Mouse (Mus musculus): Measurements from ENCODE around the gene Nfkb1. TPM values are rescaled to one million over a fixed set of nuclear protein-coding genes. Genes with fewer than 3 reads are reported as not detected.

The Nfkb1 gene
- polyA plus RNA-seq, 1 experiment from 2014 or later = 6.8 TPM

DNA sequence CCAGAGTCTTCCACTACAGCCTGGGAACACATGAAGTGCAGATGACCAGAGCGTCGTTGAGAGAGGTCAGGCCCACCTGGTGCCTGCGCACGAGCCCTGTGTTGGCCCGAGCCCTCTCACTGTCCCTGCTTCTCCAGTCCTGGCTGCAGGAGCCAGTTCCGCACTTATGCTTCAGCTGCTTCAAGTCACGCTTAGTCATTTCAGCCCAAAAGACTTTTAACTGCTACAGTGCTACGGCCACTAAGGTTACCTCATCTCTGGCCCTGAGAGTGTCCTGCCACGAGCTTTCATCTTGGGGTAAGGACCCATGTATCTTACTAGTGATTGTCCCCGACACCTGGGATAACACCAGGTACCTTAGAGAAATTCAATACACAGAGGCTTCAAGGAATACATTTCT, 36.0 kb upstream of the Nfkb1 start:
- 90% methylated on average over 8 of the region's 10 CpGs for WGBS
- Histone ChIP-seq H3K36me3 (ENCODE audit: control insufficient read depth, insufficient read depth, low read length) (no peaks in the 10 kb centered on the region), H3K4me2 (ENCODE audit: low read length) (no peak overlapping the region), H3K27me3 (ENCODE audit: control insufficient read depth, insufficient read depth, low read depth, low read length) (no peaks in the 10 kb centered on the region), H3K27ac (ENCODE audit: low read length) (no peak overlapping the region), H3K9ac (ENCODE audit: low read depth, low read length) (no peak overlapping the region), H3K4me3 (ENCODE audit: low read depth, low read length) (no peak overlapping the region), H3K9me3 (replicated peaks; ENCODE audit: control insufficient read depth, low read length, poor library complexity, severe bottlenecking) (no peaks in the 10 kb centered on the region), H3K4me1 (ENCODE audit: control insufficient read depth, insufficient read depth, low read length) (peaks cover 4% of the 10 kb centered on the region; the same call in 1 of the 2 replicates)
- no peak for ATAC-seq

GRCm38 (mm10) chr3:135726521-135727275, 35.4 kb upstream of the Nfkb1 start:
- no peak for ATAC-seq
- Histone ChIP-seq H3K36me3 (ENCODE audit: control insufficient read depth, insufficient read depth, low read length) (no peaks in the 10 kb centered on the region), H3K4me1 (ENCODE audit: control insufficient read depth, insufficient read depth, low read length) (peaks cover 4% of the 10 kb centered on the region; the same call in 1 of the 2 replicates), H3K27ac (ENCODE audit: low read length) (no peak overlapping the region), H3K9me3 (replicated peaks; ENCODE audit: control insufficient read depth, low read length, poor library complexity, severe bottlenecking) (no peaks in the 10 kb centered on the region), H3K9ac (ENCODE audit: low read depth, low read length) (no peak overlapping the region), H3K4me2 (ENCODE audit: low read length) (no peak overlapping the region), H3K27me3 (ENCODE audit: control insufficient read depth, insufficient read depth, low read depth, low read length) (no peaks in the 10 kb centered on the region), H3K4me3 (ENCODE audit: low read depth, low read length) (no peak overlapping the region)
- WGBS = 94% methylated on average over 7 of the region's 7 CpGs

DNA sequence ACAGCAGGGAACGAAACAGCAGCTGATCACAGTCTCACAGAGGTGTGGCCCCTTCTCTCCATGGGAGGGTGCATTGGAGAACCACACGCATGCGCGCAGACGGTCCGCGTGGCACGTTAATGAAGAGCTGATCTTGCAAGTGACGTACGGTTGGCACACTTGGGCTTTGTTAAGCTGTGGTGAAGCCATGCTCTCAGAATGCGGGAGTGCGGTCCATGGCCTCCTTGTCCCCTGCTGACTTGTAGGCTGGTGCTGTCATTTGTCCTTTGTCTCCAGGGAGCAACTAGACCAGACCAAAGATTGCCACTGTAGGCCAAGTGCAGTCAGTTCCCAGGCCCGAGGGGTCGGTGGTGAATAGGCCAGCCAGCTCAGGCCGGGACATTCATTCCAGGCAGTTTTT, 34.7 kb upstream of the Nfkb1 start:
- H3K4me1 ChIP-seq (ENCODE audit: control insufficient read depth, insufficient read depth, low read length) = peaks cover 4% of the 10 kb centered on the region; the same call in 1 of the 2 replicates
- no peak overlapping the region for H3K27ac ChIP-seq (ENCODE audit: low read length)
- no peak overlapping the region for H3K4me3 ChIP-seq (ENCODE audit: low read depth, low read length)
- H3K36me3 ChIP-seq (ENCODE audit: control insufficient read depth, insufficient read depth, low read length) = no peaks in the 10 kb centered on the region
- no peaks in the 10 kb centered on the region for H3K27me3 ChIP-seq (ENCODE audit: control insufficient read depth, insufficient read depth, low read depth, low read length)
- H3K9ac ChIP-seq (ENCODE audit: low read depth, low read length) = no peak overlapping the region
- no peaks in the 10 kb centered on the region for H3K9me3 ChIP-seq (replicated peaks; ENCODE audit: control insufficient read depth, low read length, poor library complexity, severe bottlenecking)
- no peak overlapping the region for H3K4me2 ChIP-seq (ENCODE audit: low read length)
- 73% methylated on average over 15 of the region's 15 CpGs for WGBS
- ATAC-seq = peak; percentile 30; the same call in 1 of the 2 replicates

DNA sequence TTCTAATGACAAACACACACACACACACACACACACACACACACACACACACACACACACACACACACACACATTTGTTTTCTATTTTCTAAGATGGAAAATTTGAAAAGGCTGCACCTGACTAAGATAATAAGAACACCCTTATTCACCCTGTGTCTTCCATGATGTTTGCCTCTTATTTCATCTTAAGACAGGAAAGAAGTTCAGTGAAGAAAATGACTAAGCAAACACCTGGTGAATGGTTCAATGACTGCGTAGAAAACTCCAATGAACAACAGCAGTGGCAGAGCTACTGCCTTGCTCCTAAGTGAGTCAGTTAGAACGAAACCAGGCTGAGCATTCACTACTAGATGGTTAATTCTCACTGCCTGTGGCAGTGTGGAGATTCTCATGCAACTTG, 30.8 kb upstream of the Nfkb1 start:
- H3K27me3 ChIP-seq (ENCODE audit: control insufficient read depth, insufficient read depth, low read depth, low read length) = no peaks in the 10 kb centered on the region
- H3K9me3 ChIP-seq (replicated peaks; ENCODE audit: control insufficient read depth, low read length, poor library complexity, severe bottlenecking) = no peaks in the 10 kb centered on the region
- no peak overlapping the region for H3K27ac ChIP-seq (ENCODE audit: low read length)
- H3K9ac ChIP-seq (ENCODE audit: low read depth, low read length) = no peak overlapping the region
- H3K4me3 ChIP-seq (ENCODE audit: low read depth, low read length) = no peak overlapping the region
- no peak for ATAC-seq
- 90% methylated on average over 2 of the region's 2 CpGs for WGBS
- H3K36me3 ChIP-seq (ENCODE audit: control insufficient read depth, insufficient read depth, low read length) = no peaks in the 10 kb centered on the region
- no peaks in the 10 kb centered on the region for H3K4me1 ChIP-seq (ENCODE audit: control insufficient read depth, insufficient read depth, low read length)
- no peak overlapping the region for H3K4me2 ChIP-seq (ENCODE audit: low read length)

GRCm38 (mm10) chr3:135719969-135720368, 28.6 kb upstream of the Nfkb1 start:
- ATAC-seq = no peak
- Histone ChIP-seq H3K36me3 (ENCODE audit: control insufficient read depth, insufficient read depth, low read length) (no peaks in the 10 kb centered on the region), H3K27ac (ENCODE audit: low read length) (no peak overlapping the region), H3K27me3 (ENCODE audit: control insufficient read depth, insufficient read depth, low read depth, low read length) (no peaks in the 10 kb centered on the region), H3K4me1 (ENCODE audit: control insufficient read depth, insufficient read depth, low read length) (no peaks in the 10 kb centered on the region), H3K4me3 (ENCODE audit: low read depth, low read length) (no peak overlapping the region), H3K9ac (ENCODE audit: low read depth, low read length) (no peak overlapping the region), H3K4me2 (ENCODE audit: low read length) (no peak overlapping the region), H3K9me3 (replicated peaks; ENCODE audit: control insufficient read depth, low read length, poor library complexity, severe bottlenecking) (no peaks in the 10 kb centered on the region)
- whole genome bisulfite sequencing = 95% methylated on average over 3 of the region's 3 CpGs

- Histone ChIP-seq H3K9ac (ENCODE audit: low read depth, low read length) (no peak overlapping the region), H3K4me3 (ENCODE audit: low read depth, low read length) (no peak overlapping the region), H3K4me1 (ENCODE audit: control insufficient read depth, insufficient read depth, low read length) (no peaks in the 10 kb centered on the region), H3K36me3 (ENCODE audit: control insufficient read depth, insufficient read depth, low read length) (no peaks in the 10 kb centered on the region), H3K4me2 (ENCODE audit: low read length) (no peak overlapping the region), H3K27ac (ENCODE audit: low read length) (no peak overlapping the region), H3K27me3 (ENCODE audit: control insufficient read depth, insufficient read depth, low read depth, low read length) (no peaks in the 10 kb centered on the region), H3K9me3 (replicated peaks; ENCODE audit: control insufficient read depth, low read length, poor library complexity, severe bottlenecking) (no peaks in the 10 kb centered on the region)
- WGBS = 85% methylated on average over 6 of the region's 6 CpGs
- ATAC-seq = no peak
Observed at GRCm38 (mm10) chr3:135719179-135719532, 27.8 kb upstream of the Nfkb1 start.

GRCm38 (mm10) chr3:135718323-135719178, 27.2 kb upstream of the Nfkb1 start:
- no peaks in the 10 kb centered on the region for H3K9me3 ChIP-seq (replicated peaks; ENCODE audit: control insufficient read depth, low read length, poor library complexity, severe bottlenecking)
- WGBS = 78% methylated on average over 6 of the region's 6 CpGs
- no peaks in the 10 kb centered on the region for H3K27me3 ChIP-seq (ENCODE audit: control insufficient read depth, insufficient read depth, low read depth, low read length)
- H3K4me1 ChIP-seq (ENCODE audit: control insufficient read depth, insufficient read depth, low read length) = no peaks in the 10 kb centered on the region
- no peak overlapping the region for H3K9ac ChIP-seq (ENCODE audit: low read depth, low read length)
- no peak overlapping the region for H3K27ac ChIP-seq (ENCODE audit: low read length)
- no peak for ATAC-seq
- no peaks in the 10 kb centered on the region for H3K36me3 ChIP-seq (ENCODE audit: control insufficient read depth, insufficient read depth, low read length)
- H3K4me3 ChIP-seq (ENCODE audit: low read depth, low read length) = no peak overlapping the region
- H3K4me2 ChIP-seq (ENCODE audit: low read length) = no peak overlapping the region

DNA sequence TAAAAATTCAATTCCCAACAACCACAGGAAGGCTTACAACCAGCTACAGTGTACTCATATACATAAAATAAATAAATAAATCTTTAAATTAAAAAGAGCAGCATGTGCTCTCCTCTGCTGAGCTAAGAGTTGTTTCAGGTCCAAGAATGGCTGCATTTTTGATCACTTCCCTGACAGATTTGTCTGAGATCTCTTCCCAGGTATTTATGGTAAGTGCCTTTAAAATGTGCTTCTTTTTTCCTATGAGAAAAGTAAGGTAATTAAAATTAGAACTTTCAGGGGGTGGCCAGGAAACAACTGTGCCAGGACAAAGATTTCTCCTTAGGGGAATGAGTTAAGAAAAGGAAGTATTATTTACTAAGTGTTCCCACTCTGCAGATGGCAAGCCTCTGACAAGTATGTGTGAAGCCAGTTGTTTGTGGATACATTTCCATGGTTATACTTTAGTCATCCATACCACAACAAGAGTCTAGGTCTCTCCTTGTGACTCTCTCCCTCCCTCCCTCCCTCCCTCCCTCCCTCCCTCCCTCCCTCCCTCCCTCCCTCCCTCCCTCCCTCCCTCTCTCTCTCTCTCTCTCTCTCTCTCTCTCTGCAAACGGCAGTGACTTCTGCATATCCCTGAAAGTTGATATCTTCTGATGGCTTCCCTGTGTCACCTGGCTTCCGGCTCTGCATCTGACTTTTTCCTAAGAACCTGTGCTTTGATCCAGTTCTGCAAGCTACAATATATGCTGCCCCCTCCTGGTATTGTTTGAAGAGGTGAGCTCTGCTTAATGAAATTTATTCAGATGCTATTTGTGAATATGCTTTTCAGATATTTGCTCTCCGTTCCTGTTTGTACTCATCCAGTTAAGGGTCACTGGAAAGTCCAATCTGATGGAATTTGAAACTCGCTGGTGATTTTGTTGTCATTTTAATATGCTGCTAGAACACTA, 21.9 kb upstream of the Nfkb1 start:
- Histone ChIP-seq H3K36me3 (ENCODE audit: control insufficient read depth, insufficient read depth, low read length) (no peaks in the 10 kb centered on the region), H3K9ac (ENCODE audit: low read depth, low read length) (no peak overlapping the region), H3K9me3 (replicated peaks; ENCODE audit: control insufficient read depth, low read length, poor library complexity, severe bottlenecking) (no peaks in the 10 kb centered on the region), H3K4me3 (ENCODE audit: low read depth, low read length) (no peak overlapping the region), H3K4me2 (ENCODE audit: low read length) (no peak overlapping the region), H3K4me1 (ENCODE audit: control insufficient read depth, insufficient read depth, low read length) (no peaks in the 10 kb centered on the region), H3K27me3 (ENCODE audit: control insufficient read depth, insufficient read depth, low read depth, low read length) (no peaks in the 10 kb centered on the region), H3K27ac (ENCODE audit: low read length) (no peak overlapping the region)
- WGBS = 38% methylated on average over 3 of the region's 4 CpGs
- no peak for ATAC-seq

All from midbrain, embryonic 16.5 days (tissue).